Mouse (Mus musculus): ENCODE data around the gene Tmem242. TPM values are rescaled to one million over a fixed set of nuclear protein-coding genes. Genes with fewer than 3 reads are reported as not detected.

The Tmem242 gene
- 141 and 175 TPM in 2 replicates for polyA plus RNA-seq (2014; fragmentation: Nextera tagmentation; extraction: Ambion mirVana)

DNA sequence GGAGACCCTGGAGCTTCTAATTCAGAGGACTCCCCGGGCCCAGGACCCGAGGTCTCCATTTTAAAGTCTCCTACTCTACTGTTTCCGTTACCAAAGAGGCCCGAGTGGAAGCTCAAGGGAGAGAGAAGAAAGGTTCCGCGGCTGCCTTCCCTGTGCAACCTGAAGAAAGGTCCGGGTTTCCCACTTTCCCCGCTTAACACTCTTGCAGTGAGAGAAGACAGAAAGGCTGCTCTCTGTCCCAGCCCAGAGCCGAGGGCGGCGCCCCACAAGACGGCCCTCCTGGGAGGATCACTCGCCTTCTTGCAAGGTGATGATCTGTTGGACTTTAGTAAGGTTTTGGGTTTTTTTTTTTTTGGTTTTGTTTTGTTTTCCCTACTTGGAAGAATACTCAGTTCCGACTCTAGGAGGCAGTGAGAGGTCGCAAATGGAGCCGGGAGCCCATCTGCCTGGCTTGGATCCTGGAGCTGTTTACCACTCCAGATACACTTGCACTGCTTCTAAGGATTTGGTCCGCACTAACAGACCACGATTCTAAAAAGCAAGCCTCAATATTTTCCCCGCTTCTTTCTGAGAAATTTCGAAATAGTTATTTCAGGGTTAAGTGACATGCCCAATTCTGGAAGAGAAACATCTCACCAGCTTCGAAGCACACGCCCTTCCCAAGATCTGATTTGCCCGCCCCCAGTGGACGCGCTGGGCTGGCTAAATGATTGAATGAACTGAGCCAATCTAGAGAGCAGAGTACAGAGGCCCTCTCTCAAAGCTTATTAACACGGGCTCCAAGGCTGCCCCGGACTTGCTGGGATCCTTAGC is at the start of gene Tmem242:
Gene Tmem242 (minus strand): TSS at position 101 of the 813 bp plus-strand sequence.
- Histone ChIP-seq H3K9me3 (ENCODE audit: control insufficient read depth, low read length) (no peaks in the 10 kb centered on the region), H3K4me1 (ENCODE audit: control insufficient read depth, insufficient read depth, low read length) (peaks cover 2% of the 10 kb centered on the region; the same call in 1 of the 2 replicates), H3K4me3 (ENCODE audit: low read depth, low read length) (peak within 1 kb of the TSS; percentile 68), H3K27ac (replicated peaks; ENCODE audit: low read depth, low read length) (0 out of 2 replicates have a peak within 1 kb of the TSS, but pooled peaks have one; percentile 58), H3K9ac (ENCODE audit: low read length) (peak within 1 kb of the TSS; percentile 79), H3K27me3 (ENCODE audit: control insufficient read depth, insufficient read depth, low read length) (no peaks in the 10 kb centered on the region), H3K36me3 (ENCODE audit: control insufficient read depth, insufficient read depth, low read length) (no peaks in the 10 kb centered on the region), H3K4me2 (ENCODE audit: low read depth, severe bottlenecking) (peak within 1 kb of the TSS; percentile 78)
- ATAC-seq (ENCODE audit: insufficient number of reproducible peaks, low FRiP score, low TSS enrichment, low read depth) (peak; percentile 88), DNase-seq (ENCODE audit: low spot score) (peak; percentile 95)
- WGBS: under 1% methylated on average over 27 of the region's 27 CpGs

DNA sequence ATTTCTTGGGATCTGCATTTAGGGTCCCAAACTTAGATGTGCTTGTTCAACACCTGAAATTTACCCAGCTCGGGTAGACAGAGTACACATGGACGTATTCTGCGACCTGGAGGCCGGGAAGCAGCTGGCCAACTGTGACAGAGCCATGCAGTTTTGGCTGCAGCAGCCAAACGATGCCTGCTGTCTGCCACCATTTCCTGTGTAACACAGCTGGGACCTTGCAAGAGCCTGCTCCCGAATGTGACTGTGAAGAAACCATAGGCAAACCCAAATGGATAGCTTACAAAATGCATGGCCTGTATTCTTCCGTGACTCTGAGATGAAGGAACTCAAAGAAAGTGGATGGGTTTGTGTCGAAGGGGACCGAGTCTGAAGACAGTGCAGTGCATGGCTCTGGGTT is 48.1 kb upstream of the Tmem242 start:
- 56% methylated on average over 9 of the region's 9 CpGs for WGBS

GRCm38 (mm10) chr17:5484663-5485062 is 44.6 kb upstream of the Tmem242 start:
- Histone ChIP-seq H3K27ac (replicated peaks; ENCODE audit: low read depth, low read length) (no peak overlapping the region), H3K9ac (ENCODE audit: low read length) (no peak overlapping the region), H3K4me1 (ENCODE audit: control insufficient read depth, insufficient read depth, low read length) (no peaks in the 10 kb centered on the region), H3K9me3 (ENCODE audit: control insufficient read depth, low read length) (no peaks in the 10 kb centered on the region), H3K4me3 (ENCODE audit: low read depth, low read length) (no peak overlapping the region), H3K4me2 (ENCODE audit: low read depth, severe bottlenecking) (no peak overlapping the region), H3K27me3 (ENCODE audit: control insufficient read depth, insufficient read depth, low read length) (no peaks in the 10 kb centered on the region), H3K36me3 (ENCODE audit: control insufficient read depth, insufficient read depth, low read length) (no peaks in the 10 kb centered on the region)
- ATAC-seq (ENCODE audit: insufficient number of reproducible peaks, low FRiP score, low TSS enrichment, low read depth) (no peak), DNase-seq (ENCODE audit: low spot score) (no peak)
- 86% methylated on average over 1 of the region's 1 CpGs for WGBS

More for the DNA sequence above, 48.1 kb upstream of the Tmem242 start:
- Histone ChIP-seq H3K27me3 (ENCODE audit: control insufficient read depth, insufficient read depth, low read length) (peaks cover under 1% of the 10 kb centered on the region; the same call in 1 of the 2 replicates), H3K27ac (replicated peaks; ENCODE audit: low read depth, low read length) (no peak overlapping the region), H3K4me3 (ENCODE audit: low read depth, low read length) (no peak overlapping the region), H3K4me1 (ENCODE audit: control insufficient read depth, insufficient read depth, low read length) (peaks cover under 1% of the 10 kb centered on the region; the same call in 1 of the 2 replicates), H3K9me3 (ENCODE audit: control insufficient read depth, low read length) (no peaks in the 10 kb centered on the region), H3K9ac (ENCODE audit: low read length) (no peak overlapping the region), H3K4me2 (ENCODE audit: low read depth, severe bottlenecking) (no peak overlapping the region), H3K36me3 (ENCODE audit: control insufficient read depth, insufficient read depth, low read length) (no peaks in the 10 kb centered on the region)
- ATAC-seq (ENCODE audit: insufficient number of reproducible peaks, low FRiP score, low TSS enrichment, low read depth) (no peak), DNase-seq (ENCODE audit: low spot score) (no peak)

DNA sequence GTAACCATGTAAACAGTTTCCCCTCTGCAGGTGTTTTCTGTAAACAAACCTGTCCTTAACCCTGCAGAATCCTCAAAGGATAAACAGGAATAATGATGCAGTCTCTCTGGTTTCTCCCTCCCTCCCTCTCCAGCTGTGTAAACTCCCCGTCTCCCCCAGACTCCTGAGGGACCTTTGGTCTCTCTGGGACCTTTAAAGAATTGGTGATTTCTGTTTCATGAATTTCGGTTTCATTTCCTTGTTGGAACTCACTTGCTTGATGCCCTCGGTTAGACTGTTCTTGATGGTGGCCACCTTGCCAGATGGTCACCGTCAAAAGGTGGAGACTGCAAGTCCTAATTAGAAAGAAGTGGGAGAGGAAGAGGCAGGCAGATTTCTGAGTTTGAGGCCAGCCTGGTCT is 43.4 kb upstream of the Tmem242 start:
- ATAC-seq (ENCODE audit: insufficient number of reproducible peaks, low FRiP score, low TSS enrichment, low read depth): no peak
- no peak overlapping the region for H3K4me2 ChIP-seq (ENCODE audit: low read depth, severe bottlenecking)
- 62% methylated on average over 4 of the region's 4 CpGs for WGBS
- H3K27ac ChIP-seq (replicated peaks; ENCODE audit: low read depth, low read length): no peak overlapping the region
- no peaks in the 10 kb centered on the region for H3K4me1 ChIP-seq (ENCODE audit: control insufficient read depth, insufficient read depth, low read length)
- H3K36me3 ChIP-seq (ENCODE audit: control insufficient read depth, insufficient read depth, low read length): no peaks in the 10 kb centered on the region
- H3K27me3 ChIP-seq (ENCODE audit: control insufficient read depth, insufficient read depth, low read length): no peaks in the 10 kb centered on the region
- H3K9ac ChIP-seq (ENCODE audit: low read length): no peak overlapping the region
- H3K9me3 ChIP-seq (ENCODE audit: control insufficient read depth, low read length): no peaks in the 10 kb centered on the region
- no peak overlapping the region for H3K4me3 ChIP-seq (ENCODE audit: low read depth, low read length)
- DNase-seq (ENCODE audit: low spot score): no peak

GRCm38 (mm10) chr17:5475960-5476725 is 36.1 kb upstream of the Tmem242 start:
- no peak for DNase-seq (ENCODE audit: low spot score)
- H3K36me3 ChIP-seq (ENCODE audit: control insufficient read depth, insufficient read depth, low read length): no peaks in the 10 kb centered on the region
- H3K4me2 ChIP-seq (ENCODE audit: low read depth, severe bottlenecking): no peak overlapping the region
- no peaks in the 10 kb centered on the region for H3K27me3 ChIP-seq (ENCODE audit: control insufficient read depth, insufficient read depth, low read length)
- H3K27ac ChIP-seq (replicated peaks; ENCODE audit: low read depth, low read length): no peak overlapping the region
- H3K9ac ChIP-seq (ENCODE audit: low read length): no peak overlapping the region
- no peaks in the 10 kb centered on the region for H3K4me1 ChIP-seq (ENCODE audit: control insufficient read depth, insufficient read depth, low read length)
- no peaks in the 10 kb centered on the region for H3K9me3 ChIP-seq (ENCODE audit: control insufficient read depth, low read length)
- H3K4me3 ChIP-seq (ENCODE audit: low read depth, low read length): no peak overlapping the region
- no peak for ATAC-seq (ENCODE audit: insufficient number of reproducible peaks, low FRiP score, low TSS enrichment, low read depth)
- 64% methylated on average over 14 of the region's 14 CpGs for WGBS

DNA sequence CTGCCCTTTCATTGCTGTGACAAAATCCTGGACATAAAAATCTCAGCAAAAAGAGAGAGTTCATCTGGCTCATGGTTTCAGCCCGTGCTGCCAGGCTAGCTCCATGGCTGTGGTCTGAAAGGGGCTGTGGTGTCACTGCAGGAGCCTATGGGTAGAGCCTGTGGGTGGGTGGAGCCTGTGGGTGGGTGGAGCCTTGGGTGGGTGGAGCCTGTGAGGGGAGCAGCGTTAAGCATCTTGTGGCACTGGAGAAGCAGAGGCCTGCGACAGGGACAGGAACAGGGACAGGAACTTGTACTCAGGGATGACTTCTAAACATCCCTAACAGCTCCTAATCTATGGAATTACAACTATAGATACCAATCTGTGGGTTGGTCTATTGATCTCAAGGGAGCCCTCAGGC is 32.2 kb upstream of the Tmem242 start:
- ATAC-seq (ENCODE audit: insufficient number of reproducible peaks, low FRiP score, low TSS enrichment, low read depth) (no peak), DNase-seq (ENCODE audit: low spot score) (no peak)
- no peak overlapping the region for H3K27ac ChIP-seq (replicated peaks; ENCODE audit: low read depth, low read length)
- no peak overlapping the region for H3K9ac ChIP-seq (ENCODE audit: low read length)
- no peak overlapping the region for H3K4me3 ChIP-seq (ENCODE audit: low read depth, low read length)
- no peaks in the 10 kb centered on the region for H3K4me1 ChIP-seq (ENCODE audit: control insufficient read depth, insufficient read depth, low read length)
- no peaks in the 10 kb centered on the region for H3K27me3 ChIP-seq (ENCODE audit: control insufficient read depth, insufficient read depth, low read length)
- no peaks in the 10 kb centered on the region for H3K9me3 ChIP-seq (ENCODE audit: control insufficient read depth, low read length)
- H3K36me3 ChIP-seq (ENCODE audit: control insufficient read depth, insufficient read depth, low read length): no peaks in the 10 kb centered on the region
- H3K4me2 ChIP-seq (ENCODE audit: low read depth, severe bottlenecking): no peak overlapping the region
- WGBS: 46% methylated on average over 3 of the region's 3 CpGs

- 41% methylated on average over 4 of the region's 4 CpGs for WGBS
- Histone ChIP-seq H3K4me3 (ENCODE audit: low read depth, low read length) (no peak overlapping the region), H3K9me3 (ENCODE audit: control insufficient read depth, low read length) (no peaks in the 10 kb centered on the region), H3K4me1 (ENCODE audit: control insufficient read depth, insufficient read depth, low read length) (no peaks in the 10 kb centered on the region), H3K27me3 (ENCODE audit: control insufficient read depth, insufficient read depth, low read length) (no peaks in the 10 kb centered on the region), H3K27ac (replicated peaks; ENCODE audit: low read depth, low read length) (no peak overlapping the region), H3K9ac (ENCODE audit: low read length) (no peak overlapping the region), H3K36me3 (ENCODE audit: control insufficient read depth, insufficient read depth, low read length) (no peaks in the 10 kb centered on the region), H3K4me2 (ENCODE audit: low read depth, severe bottlenecking) (no peak overlapping the region)
- DNase-seq (ENCODE audit: low spot score) (no peak), ATAC-seq (ENCODE audit: insufficient number of reproducible peaks, low FRiP score, low TSS enrichment, low read depth) (no peak)
These were observed 27.1 kb upstream of the Tmem242 start for GRCm38 (mm10) chr17:5467177-5467576.

GRCm38 (mm10) chr17:5466736-5467135 is 26.7 kb upstream of the Tmem242 start:
- Histone ChIP-seq H3K9ac (ENCODE audit: low read length) (no peak overlapping the region), H3K4me2 (ENCODE audit: low read depth, severe bottlenecking) (no peak overlapping the region), H3K9me3 (ENCODE audit: control insufficient read depth, low read length) (no peaks in the 10 kb centered on the region), H3K36me3 (ENCODE audit: control insufficient read depth, insufficient read depth, low read length) (no peaks in the 10 kb centered on the region), H3K27ac (replicated peaks; ENCODE audit: low read depth, low read length) (no peak overlapping the region), H3K4me3 (ENCODE audit: low read depth, low read length) (no peak overlapping the region), H3K27me3 (ENCODE audit: control insufficient read depth, insufficient read depth, low read length) (no peaks in the 10 kb centered on the region), H3K4me1 (ENCODE audit: control insufficient read depth, insufficient read depth, low read length) (no peaks in the 10 kb centered on the region)
- ATAC-seq (ENCODE audit: insufficient number of reproducible peaks, low FRiP score, low TSS enrichment, low read depth) (no peak), DNase-seq (ENCODE audit: low spot score) (no peak)
- 84% methylated on average over 8 of the region's 8 CpGs for WGBS

Measured in limb, embryonic 11.5 days (tissue).